Mouse (Mus musculus): ENCODE measurements at regions not wholly inside any gene's neighbourhood (a gene's known extent, or its start where the extent isn't known, plus 50 kb on each side); places are given as distances from the start of the nearest gene placed in this dataset.
A peak's percentile ranks its signal among the peaks of the same experiment; 100 is the strongest.

DNA sequence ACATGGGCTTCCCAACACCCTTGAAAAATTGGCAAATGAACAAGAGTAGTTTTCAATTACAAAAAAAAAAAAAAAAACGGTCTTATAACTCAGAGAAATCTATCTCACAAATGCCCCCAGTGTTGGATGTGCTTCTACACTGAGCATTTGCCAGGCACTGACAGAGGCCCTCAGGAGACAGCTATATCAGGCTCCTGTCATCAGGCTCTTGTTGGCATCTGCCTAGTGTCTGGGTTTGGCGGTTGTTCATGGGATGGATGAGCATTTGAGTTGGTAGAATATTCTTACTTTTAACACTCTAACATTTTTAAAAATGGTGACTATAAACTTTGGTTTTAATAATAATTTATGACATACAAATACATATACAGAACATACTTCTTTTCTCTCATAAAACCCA, 1555.4 kb upstream of the Map3k7 start:
- Histone ChIP-seq H3K4me3 (replicated peaks) (no peak overlapping the region), H3K9ac (replicated peaks) (no peak overlapping the region), H3K27ac (no peak overlapping the region), H3K4me2 (replicated peaks) (no peak overlapping the region), H3K9me3 (no peaks in the 10 kb centered on the region), H3K4me1 (replicated peaks) (no peaks in the 10 kb centered on the region), H3K27me3 (no peaks in the 10 kb centered on the region), H3K36me3 (no peaks in the 10 kb centered on the region)
- no peak for ATAC-seq
- WGBS = 75% methylated on average over 2 of the region's 2 CpGs

DNA sequence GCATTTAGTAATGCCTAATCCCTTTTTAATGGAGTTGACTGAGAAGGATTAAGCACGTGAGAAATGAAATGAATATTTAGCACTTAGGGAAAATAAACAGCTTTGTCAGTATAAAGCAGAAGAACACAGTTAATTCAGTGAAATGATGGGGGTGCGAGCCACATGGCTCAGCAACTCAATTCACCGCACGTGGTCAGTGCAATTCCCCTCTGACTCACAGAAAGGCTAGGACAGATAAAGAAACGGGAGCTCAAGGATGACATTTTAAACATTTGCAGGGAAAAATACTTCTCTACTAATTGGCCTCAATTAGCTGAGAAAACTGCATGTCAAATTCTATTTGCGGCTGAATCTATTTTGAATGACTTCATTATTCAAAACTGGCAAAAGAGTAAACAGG, 1516.3 kb upstream of the Map3k7 start:
- H3K9me3 ChIP-seq = no peaks in the 10 kb centered on the region
- no peaks in the 10 kb centered on the region for H3K36me3 ChIP-seq
- H3K27ac ChIP-seq = no peak overlapping the region
- no peak overlapping the region for H3K9ac ChIP-seq (replicated peaks)
- no peaks in the 10 kb centered on the region for H3K27me3 ChIP-seq
- no peaks in the 10 kb centered on the region for H3K4me1 ChIP-seq (replicated peaks)
- no peak for ATAC-seq
- H3K4me3 ChIP-seq (replicated peaks) = no peak overlapping the region
- H3K4me2 ChIP-seq (replicated peaks) = no peak overlapping the region
- WGBS = 47% methylated on average over 6 of the region's 6 CpGs

DNA sequence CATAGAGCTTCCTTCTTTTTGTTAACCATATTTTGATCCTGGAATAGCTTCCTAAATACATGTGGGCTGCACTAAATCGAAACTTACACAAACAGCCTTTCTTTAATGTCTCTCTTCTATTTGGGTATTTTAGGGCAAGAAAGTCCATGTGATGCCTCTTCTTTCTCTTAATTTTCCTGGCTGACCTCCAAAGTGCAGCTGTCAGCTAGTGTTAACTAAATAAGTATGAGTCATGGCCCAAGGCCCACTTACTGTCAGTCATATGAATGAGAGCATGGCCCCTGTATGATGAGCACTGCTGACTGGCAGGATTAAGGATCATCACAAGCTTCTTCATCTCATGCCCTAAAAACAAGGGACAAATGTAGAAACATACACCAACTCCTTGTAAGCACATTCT, 1513.5 kb upstream of the Map3k7 start:
- WGBS = 91% methylated on average over 1 of the region's 1 CpGs
- no peak overlapping the region for H3K4me2 ChIP-seq (replicated peaks)
- no peak overlapping the region for H3K4me3 ChIP-seq (replicated peaks)
- H3K27ac ChIP-seq = no peak overlapping the region
- H3K9ac ChIP-seq (replicated peaks) = no peak overlapping the region
- H3K27me3 ChIP-seq = no peaks in the 10 kb centered on the region
- no peak for ATAC-seq
- no peaks in the 10 kb centered on the region for H3K9me3 ChIP-seq
- H3K4me1 ChIP-seq (replicated peaks) = no peaks in the 10 kb centered on the region
- H3K36me3 ChIP-seq = no peaks in the 10 kb centered on the region

DNA sequence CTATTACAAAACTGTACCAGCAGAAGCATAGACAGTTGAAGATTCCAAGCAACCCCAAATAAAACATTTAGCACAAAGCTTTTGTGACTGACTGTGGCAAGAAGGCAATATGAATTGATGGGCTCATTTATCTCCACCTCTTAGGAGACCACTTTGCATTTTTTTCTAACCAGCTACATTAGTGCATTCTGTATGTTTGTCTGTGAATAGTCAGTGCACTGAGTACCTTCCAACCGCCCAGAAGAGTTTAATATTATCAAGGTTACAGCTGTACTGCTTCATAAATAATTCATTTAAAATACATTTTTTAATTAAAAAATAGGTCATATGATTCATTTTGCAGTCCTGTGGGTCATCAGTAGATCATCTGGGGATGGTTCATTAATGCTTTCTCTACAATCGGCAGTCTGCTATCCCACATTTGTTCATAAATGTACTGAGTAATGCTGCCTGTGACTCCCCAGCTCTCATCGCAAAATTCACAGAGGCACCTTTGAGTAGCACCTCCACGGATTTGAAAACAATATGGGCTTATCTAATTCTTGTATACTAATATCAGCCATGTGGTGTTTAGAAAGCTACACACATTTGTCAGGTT, 1496.5 kb upstream of the Map3k7 start:
- 0 out of 2 replicates have a peak, but pooled peaks have one; percentile 66 for ATAC-seq
- no peak overlapping the region for H3K4me2 ChIP-seq (replicated peaks)
- no peaks in the 10 kb centered on the region for H3K9me3 ChIP-seq
- H3K4me3 ChIP-seq (replicated peaks) = no peak overlapping the region
- no peaks in the 10 kb centered on the region for H3K27me3 ChIP-seq
- WGBS = 72% methylated on average over 4 of the region's 4 CpGs
- no peak overlapping the region for H3K27ac ChIP-seq
- no peaks in the 10 kb centered on the region for H3K36me3 ChIP-seq
- H3K4me1 ChIP-seq (replicated peaks) = no peaks in the 10 kb centered on the region
- H3K9ac ChIP-seq (replicated peaks) = no peak overlapping the region

DNA sequence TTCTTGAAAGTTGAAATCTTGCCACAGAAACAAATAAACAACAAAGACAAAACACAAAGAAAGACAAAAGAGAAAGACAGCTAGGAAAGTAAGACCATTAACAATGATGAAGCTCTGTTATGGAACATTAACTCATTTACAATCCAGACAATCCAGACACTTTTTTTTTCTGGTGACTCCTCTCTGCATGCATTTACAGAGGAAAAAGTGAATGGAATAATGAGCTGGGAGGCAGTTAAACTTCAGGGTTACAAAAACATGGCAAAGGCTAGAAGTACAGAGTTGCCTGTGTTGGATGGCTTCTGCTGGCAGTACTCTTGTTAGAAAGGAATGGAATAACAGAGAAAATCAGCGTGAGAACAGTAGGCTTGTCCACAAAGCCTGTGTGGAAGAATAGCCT, 1487.3 kb upstream of the Map3k7 start:
- Histone ChIP-seq H3K4me2 (replicated peaks) (no peak overlapping the region), H3K27me3 (no peaks in the 10 kb centered on the region), H3K4me1 (replicated peaks) (no peaks in the 10 kb centered on the region), H3K36me3 (no peaks in the 10 kb centered on the region), H3K9ac (replicated peaks) (no peak overlapping the region), H3K27ac (no peak overlapping the region), H3K9me3 (no peaks in the 10 kb centered on the region), H3K4me3 (replicated peaks) (no peak overlapping the region)
- ATAC-seq = no peak
- WGBS = 13% methylated on average over 1 of the region's 1 CpGs

DNA sequence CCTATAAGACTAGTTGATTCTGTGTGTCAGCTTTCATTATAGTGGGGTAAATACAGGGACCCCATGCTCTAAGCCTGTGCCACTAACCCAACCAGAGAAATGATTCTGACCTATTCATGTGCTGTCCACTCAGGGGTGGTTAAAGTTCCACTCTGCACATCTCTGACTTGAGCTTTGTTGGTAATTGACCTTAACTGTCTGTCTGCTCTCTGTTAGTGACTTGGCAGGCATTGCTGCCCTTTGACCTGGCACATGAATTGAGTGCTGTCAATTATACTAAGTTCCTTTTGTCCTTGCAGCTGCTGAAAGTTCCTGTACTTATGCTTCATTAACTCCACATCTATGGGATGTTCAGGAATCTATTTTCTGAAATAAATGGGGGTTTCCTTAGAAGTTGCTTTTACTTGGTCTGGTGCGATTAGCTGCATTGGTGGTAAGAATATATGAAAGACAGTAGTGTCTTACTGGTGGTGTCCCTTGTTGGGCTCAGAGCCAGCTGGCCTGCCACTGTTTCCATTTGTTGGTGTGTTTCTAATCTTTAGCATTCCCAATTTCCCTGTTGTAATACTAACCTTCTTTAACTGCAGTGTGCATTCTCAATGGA, 1463.7 kb upstream of the Map3k7 start:
- Histone ChIP-seq H3K4me1 (replicated peaks) (no peaks in the 10 kb centered on the region; the same call in 1 of the 2 replicates), H3K27me3 (no peaks in the 10 kb centered on the region), H3K9ac (replicated peaks) (no peak overlapping the region), H3K27ac (no peak overlapping the region), H3K4me3 (replicated peaks) (no peak overlapping the region), H3K9me3 (no peaks in the 10 kb centered on the region), H3K4me2 (replicated peaks) (no peak overlapping the region), H3K36me3 (no peaks in the 10 kb centered on the region)
- 15% methylated on average over 1 of the region's 1 CpGs for WGBS
- ATAC-seq = peak; percentile 58; the same call in 1 of the 2 replicates

Measured in midbrain, embryonic 13.5 days (tissue).